Mouse (Mus musculus) kidney, adult 2 months (tissue): ENCODE measurements around the gene Ap4b1.

ENCODE experiments used
- CTCF ChIP-seq: fragments of 200-500 bp; conservative IDR thresholded peaks from 2 replicates; pipeline ENCODE4 v1.5.1; 2011; ENCODE audit warnings: low read depth, mild to moderate bottlenecking, control low read depth, low read length, moderate library complexity, mixed read lengths; ENCODE audit not compliant: insufficient read depth, insufficient read length
- POLR2A ChIP-seq: fragments of 200-500 bp; IDR thresholded peaks from one replicate; pipeline ENCODE4 v1.6.1; 2011; ENCODE audit warnings: low read depth, low read length, control low read depth

DNA sequence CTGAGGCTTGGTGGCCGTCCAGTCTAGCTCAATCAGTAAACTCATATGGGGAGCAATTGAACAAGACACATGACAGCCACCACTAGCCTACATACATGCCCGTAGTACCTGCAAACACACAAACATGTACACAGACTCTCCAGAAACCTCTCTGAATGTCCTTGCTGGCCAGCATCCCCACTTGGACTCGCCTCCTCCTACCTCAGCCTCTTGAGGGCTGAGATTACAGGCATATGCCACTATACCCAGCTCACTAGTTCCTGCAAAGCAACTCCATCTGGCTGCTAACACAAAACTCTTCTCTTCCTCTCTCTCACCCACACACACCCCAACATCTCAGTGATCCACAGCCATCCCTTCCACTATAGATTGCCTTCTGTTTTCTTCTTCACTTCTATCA is 29.0 kb upstream of the Ap4b1 start:
- TF ChIP-seq POLR2A (no peak), CTCF (no peak)
